Mouse (Mus musculus) kidney, adult 18-20 months (tissue): ENCODE results near the gene Dusp12.

ENCODE experiments used
- DNase-seq: peaks from one replicate; pipeline ENCODE4 v3.0.0; 2021

The Dusp12 gene

GRCm38 (mm10) chr1:170861671-170862434, 23.5 kb downstream of the Dusp12 start:
- no peak for DNase-seq

- DNase-seq: no peak
These were observed 26.5 kb downstream of the Dusp12 start for GRCm38 (mm10) chr1:170858872-170859271.

- no peak for DNase-seq
These were observed 28.0 kb downstream of the Dusp12 start for GRCm38 (mm10) chr1:170857369-170857768.

- DNase-seq: no peak
These were observed 30.1 kb downstream of the Dusp12 start for GRCm38 (mm10) chr1:170855056-170855760.

- no peak for DNase-seq
These were observed 31.7 kb downstream of the Dusp12 start for GRCm38 (mm10) chr1:170853604-170854003.

GRCm38 (mm10) chr1:170850637-170851624, 34.4 kb downstream of the Dusp12 start:
- no peak for DNase-seq

- DNase-seq: no peak
These were observed 35.3 kb downstream of the Dusp12 start for GRCm38 (mm10) chr1:170850007-170850406.

GRCm38 (mm10) chr1:170845448-170846307, 39.7 kb downstream of the Dusp12 start:
- no peak for DNase-seq

- DNase-seq: no peak
These were observed 41.0 kb downstream of the Dusp12 start for GRCm38 (mm10) chr1:170844380-170844779.

- no peak for DNase-seq
These were observed 45.7 kb downstream of the Dusp12 start for GRCm38 (mm10) chr1:170839685-170840084.

- no peak for DNase-seq
These were observed 50.6 kb downstream of the Dusp12 start for GRCm38 (mm10) chr1:170834756-170835155.

GRCm38 (mm10) chr1:170829781-170830180, 55.6 kb downstream of the Dusp12 start:
- DNase-seq: no peak

- no peak for DNase-seq
These were observed 56.0 kb downstream of the Dusp12 start for GRCm38 (mm10) chr1:170829344-170829743.
